Mouse (Mus musculus) lung, adult 18-20 months (tissue): ENCODE measurements around the gene Pdik1l.

Source experiments
- DNase-seq, 2 experiments: peaks; one replicate each; pipeline ENCODE4 v3.0.0; 2022; ENCODE audit warnings: mixed read lengths in 2 of 2

Pdik1l gene

GRCm38 (mm10) chr4:134257198-134258009 lies 30.3 kb downstream of the Pdik1l start:
- no peak for DNase-seq

GRCm38 (mm10) chr4:134256407-134257197 lies 31.1 kb downstream of the Pdik1l start:
- DNase-seq: no peak

- no peak for DNase-seq
These were observed 31.8 kb downstream of the Pdik1l start for GRCm38 (mm10) chr4:134255854-134256253.

GRCm38 (mm10) chr4:134254835-134255234 lies 32.9 kb downstream of the Pdik1l start:
- no peak for DNase-seq

- peak in 1 of 2 experiments; percentile 27 for DNase-seq
These were observed 33.9 kb downstream of the Pdik1l start, which contains the start of gene Grrp1 for GRCm38 (mm10) chr4:134253722-134254324. Gene Grrp1, minus strand, starts transcription at chr4:134254106.

- no peak for DNase-seq
These were observed 34.6 kb downstream of the Pdik1l start for GRCm38 (mm10) chr4:134252911-134253721.

GRCm38 (mm10) chr4:134252131-134252910 lies 35.4 kb downstream of the Pdik1l start:
- DNase-seq: peak; percentile 45 to 54

- peak in 1 of 2 experiments; percentile 30 for DNase-seq
These were observed 36.2 kb downstream of the Pdik1l start for GRCm38 (mm10) chr4:134251241-134252130.

GRCm38 (mm10) chr4:134250930-134251240 lies 36.8 kb downstream of the Pdik1l start:
- no peak for DNase-seq

GRCm38 (mm10) chr4:134250116-134250929 lies 37.4 kb downstream of the Pdik1l start:
- no peak for DNase-seq

- DNase-seq: peak; percentile 57 to 69
These were observed 38.0 kb downstream of the Pdik1l start for GRCm38 (mm10) chr4:134249651-134250050.

GRCm38 (mm10) chr4:134246719-134247258 lies 40.9 kb downstream of the Pdik1l start, which contains the start of gene Gm30191:
Gene Gm30191, plus strand, starts transcription at chr4:134246935.
- no peak for DNase-seq

GRCm38 (mm10) chr4:134246256-134246655 lies 41.4 kb downstream of the Pdik1l start:
- no peak for DNase-seq

GRCm38 (mm10) chr4:134245148-134245843 lies 42.4 kb downstream of the Pdik1l start, which contains the start of gene Zfp593:
Gene Zfp593, minus strand, starts transcription at chr4:134245592.
- DNase-seq: peak; percentile 93 to 95

- DNase-seq: no peak
These were observed 44.0 kb downstream of the Pdik1l start, which contains the start of gene E130218I03Rik for GRCm38 (mm10) chr4:134243516-134244250. Gene E130218I03Rik, plus strand, starts transcription at chr4:134243662.

GRCm38 (mm10) chr4:134238686-134239085 lies 49.0 kb downstream of the Pdik1l start:
- DNase-seq: no peak

GRCm38 (mm10) chr4:134238279-134238651 lies 49.4 kb downstream of the Pdik1l start, which contains the start of gene Cnksr1:
Gene Cnksr1, minus strand, starts transcription at chr4:134238399.
- DNase-seq: peak; percentile 96 to 98
